Mouse (Mus musculus): ENCODE data around the gene Ggn. TPM values are rescaled to one million over a fixed set of nuclear protein-coding genes. Genes with fewer than 3 reads are reported as not detected.
"Not testable (repeated sequence)": the region's sequence is repeated elsewhere in the genome, so short reads cannot be mapped to it uniquely, and the experiment has no call there.

Gene Ggn
- polyA plus RNA-seq, 1 experiment from 2014 or later: 0.27 TPM

GRCm38 (mm10) chr7:29172390-29173016, 2.5 kb downstream of the Ggn start:
- H3K36me3 ChIP-seq (ENCODE audit: control insufficient read depth, insufficient read depth): peaks cover 48% of the 10 kb centered on the region
- 0 out of 2 replicates have a peak, but pooled peaks cover 4% of the 10 kb centered on the region for H3K4me1 ChIP-seq (replicated peaks; ENCODE audit: control insufficient read depth, insufficient read depth, low read length)
- no peak for TF ChIP-seq CTCF (IDR thresholded peaks at IDR 0.05; ENCODE audit: low read depth)
- no peaks in the 10 kb centered on the region for H3K9me3 ChIP-seq (ENCODE audit: control insufficient read depth)
- H3K27me3 ChIP-seq (replicated peaks; ENCODE audit: control insufficient read depth, insufficient read depth, low read length): peaks cover 27% of the 10 kb centered on the region
- WGBS: 64% methylated on average over 32 of the region's 32 CpGs
- no peak overlapping the region for H3K27ac ChIP-seq (ENCODE audit: low read depth, low read length)
- no peak overlapping the region for H3K9ac ChIP-seq (ENCODE audit: low read depth, low read length)
- H3K4me2 ChIP-seq (replicated peaks; ENCODE audit: low read depth): no peak overlapping the region
- H3K4me3 ChIP-seq (ENCODE audit: low read depth, low read length): no peak overlapping the region
- no peak for ATAC-seq

GRCm38 (mm10) chr7:29178106-29178505, 8.1 kb downstream of the Ggn start:
- no peak overlapping the region for H3K9ac ChIP-seq (ENCODE audit: low read depth, low read length)
- no peak for ATAC-seq
- H3K36me3 ChIP-seq (ENCODE audit: control insufficient read depth, insufficient read depth): peaks cover 42% of the 10 kb centered on the region
- no peaks in the 10 kb centered on the region for H3K27me3 ChIP-seq (replicated peaks; ENCODE audit: control insufficient read depth, insufficient read depth, low read length)
- WGBS: 88% methylated on average over 4 of the region's 4 CpGs
- no peak overlapping the region for H3K4me2 ChIP-seq (replicated peaks; ENCODE audit: low read depth)
- H3K4me1 ChIP-seq (replicated peaks; ENCODE audit: control insufficient read depth, insufficient read depth, low read length): peaks cover 5% of the 10 kb centered on the region; the same call in 1 of the 2 replicates
- H3K4me3 ChIP-seq (ENCODE audit: low read depth, low read length): no peak overlapping the region
- no peaks in the 10 kb centered on the region for H3K9me3 ChIP-seq (ENCODE audit: control insufficient read depth)
- H3K27ac ChIP-seq (ENCODE audit: low read depth, low read length): no peak overlapping the region
- peak; percentile 41 for TF ChIP-seq CTCF (IDR thresholded peaks at IDR 0.05; ENCODE audit: low read depth)

- peaks cover 5% of the 10 kb centered on the region; the same call in 1 of the 2 replicates for H3K4me1 ChIP-seq (replicated peaks; ENCODE audit: control insufficient read depth, insufficient read depth, low read length)
- no peaks in the 10 kb centered on the region for H3K9me3 ChIP-seq (ENCODE audit: control insufficient read depth)
- peak overlapping the region; percentile 84 for H3K4me3 ChIP-seq (ENCODE audit: low read depth, low read length)
- TF ChIP-seq CTCF (IDR thresholded peaks at IDR 0.05; ENCODE audit: low read depth): no peak
- no peaks in the 10 kb centered on the region for H3K27me3 ChIP-seq (replicated peaks; ENCODE audit: control insufficient read depth, insufficient read depth, low read length)
- ATAC-seq: no peak
- 0 out of 2 replicates have a peak overlapping the region, but pooled peaks have one; percentile 46 for H3K27ac ChIP-seq (ENCODE audit: low read depth, low read length)
- H3K36me3 ChIP-seq (ENCODE audit: control insufficient read depth, insufficient read depth): peaks cover 29% of the 10 kb centered on the region
- WGBS: 19% methylated on average over 7 of the region's 7 CpGs
- peak overlapping the region; percentile 78 for H3K4me2 ChIP-seq (replicated peaks; ENCODE audit: low read depth)
- peak overlapping the region; percentile 89 for H3K9ac ChIP-seq (ENCODE audit: low read depth, low read length)
Measured at GRCm38 (mm10) chr7:29179323-29179722, 9.3 kb downstream of the Ggn start.

- Histone ChIP-seq H3K9me3 (ENCODE audit: control insufficient read depth) (no peaks in the 10 kb centered on the region), H3K4me1 (replicated peaks; ENCODE audit: control insufficient read depth, insufficient read depth, low read length) (peaks cover 5% of the 10 kb centered on the region; the same call in 1 of the 2 replicates), H3K36me3 (ENCODE audit: control insufficient read depth, insufficient read depth) (peaks cover 20% of the 10 kb centered on the region), H3K27me3 (replicated peaks; ENCODE audit: control insufficient read depth, insufficient read depth, low read length) (no peaks in the 10 kb centered on the region), H3K4me2 (replicated peaks; ENCODE audit: low read depth) (peak within 1 kb of the TSS; percentile 78), H3K27ac (ENCODE audit: low read depth, low read length) (peak within 1 kb of the TSS; percentile 46; the same call in 1 of the 2 replicates), H3K9ac (ENCODE audit: low read depth, low read length) (peak within 1 kb of the TSS; percentile 89), H3K4me3 (ENCODE audit: low read depth, low read length) (peak within 1 kb of the TSS; percentile 84)
- WGBS: 0% methylated on average over 62 of the region's 62 CpGs
- ATAC-seq: peak; percentile 95
- TF ChIP-seq CTCF (IDR thresholded peaks at IDR 0.05; ENCODE audit: low read depth): peak; percentile 73
Measured at GRCm38 (mm10) chr7:29180077-29180853, 10.3 kb downstream of the Ggn start, which contains the start of gene Psmd8. TSS of gene Psmd8 (minus strand) at chr7:29180701.

GRCm38 (mm10) chr7:29180854-29181236, 10.8 kb downstream of the Ggn start:
- no peak for ATAC-seq
- H3K27ac ChIP-seq (ENCODE audit: low read depth, low read length): no peak overlapping the region

GRCm38 (mm10) chr7:29181323-29181722, 11.3 kb downstream of the Ggn start:
- H3K27ac ChIP-seq (ENCODE audit: low read depth, low read length); H3K9ac ChIP-seq (ENCODE audit: low read depth, low read length); H3K4me3 ChIP-seq (ENCODE audit: low read depth, low read length); H3K27me3 ChIP-seq (replicated peaks; ENCODE audit: control insufficient read depth, insufficient read depth, low read length); H3K36me3 ChIP-seq (ENCODE audit: control insufficient read depth, insufficient read depth); H3K9me3 ChIP-seq (ENCODE audit: control insufficient read depth); H3K4me2 ChIP-seq (replicated peaks; ENCODE audit: low read depth); ATAC-seq; H3K4me1 ChIP-seq (replicated peaks; ENCODE audit: control insufficient read depth, insufficient read depth, low read length): not testable (repeated sequence)
- 91% methylated on average over 4 of the region's 4 CpGs for WGBS

More at GRCm38 (mm10) chr7:29180854-29181236, 10.8 kb downstream of the Ggn start:
- H3K4me2 ChIP-seq (replicated peaks; ENCODE audit: low read depth): peak overlapping the region; percentile 78
- WGBS: 38% methylated on average over 5 of the region's 5 CpGs
- peaks cover 14% of the 10 kb centered on the region for H3K36me3 ChIP-seq (ENCODE audit: control insufficient read depth, insufficient read depth)
- no peaks in the 10 kb centered on the region for H3K27me3 ChIP-seq (replicated peaks; ENCODE audit: control insufficient read depth, insufficient read depth, low read length)
- H3K4me3 ChIP-seq (ENCODE audit: low read depth, low read length): peak overlapping the region; percentile 84
- H3K9me3 ChIP-seq (ENCODE audit: control insufficient read depth): no peaks in the 10 kb centered on the region
- no peak overlapping the region for H3K9ac ChIP-seq (ENCODE audit: low read depth, low read length)
- no peak for TF ChIP-seq CTCF (IDR thresholded peaks at IDR 0.05; ENCODE audit: low read depth)
- peaks cover 5% of the 10 kb centered on the region; the same call in 1 of the 2 replicates for H3K4me1 ChIP-seq (replicated peaks; ENCODE audit: control insufficient read depth, insufficient read depth, low read length)

GRCm38 (mm10) chr7:29194230-29194629, 24.2 kb downstream of the Ggn start:
- not testable (repeated sequence) for H3K27me3 ChIP-seq (replicated peaks; ENCODE audit: control insufficient read depth, insufficient read depth, low read length); H3K36me3 ChIP-seq (ENCODE audit: control insufficient read depth, insufficient read depth); H3K9me3 ChIP-seq (ENCODE audit: control insufficient read depth); H3K27ac ChIP-seq (ENCODE audit: low read depth, low read length); H3K9ac ChIP-seq (ENCODE audit: low read depth, low read length); H3K4me2 ChIP-seq (replicated peaks; ENCODE audit: low read depth); H3K4me3 ChIP-seq (ENCODE audit: low read depth, low read length); H3K4me1 ChIP-seq (replicated peaks; ENCODE audit: control insufficient read depth, insufficient read depth, low read length)
- peak; percentile 64 for ATAC-seq
- 58% methylated on average over 1 of the region's 1 CpGs for WGBS

Measured in intestine, postnatal 0 days (tissue).